Mouse (Mus musculus): ENCODE results near the gene Senp7. TPM values are rescaled to one million over a fixed set of nuclear protein-coding genes. Genes with fewer than 3 reads are reported as not detected.

Senp7 gene
- polyA plus RNA-seq, 1 experiment from 2014 or later: 44.9 TPM

Small RNA genes within 50 kb of the gene (microRNA-seq; reads per million reads assigned to microRNA genes)
- gene Gm24047: not detected

Other genes with a start within 250 kb of the Senp7 start
- 5.3 and 5.5 TPM in 2 replicates for gene Nfkbiz, start 209.4 kb upstream of the Senp7 start, polyA plus RNA-seq (2015; fragmentation: Nextera tagmentation; extraction: Ambion mirVana)
- gene Nxpe3, start 153.1 kb upstream of the Senp7 start, polyA plus RNA-seq (2015; fragmentation: Nextera tagmentation; extraction: Ambion mirVana): 0.83 TPM in 2 replicates
- gene Cep97, start 113.5 kb upstream of the Senp7 start, polyA plus RNA-seq (2015; fragmentation: Nextera tagmentation; extraction: Ambion mirVana): 10.4 and 11.6 TPM in 2 replicates
- 746 and 859 TPM in 2 replicates for gene Rpl24, start 82.1 kb upstream of the Senp7 start, polyA plus RNA-seq (2015; fragmentation: Nextera tagmentation; extraction: Ambion mirVana)
- 22.9 and 25.4 TPM in 2 replicates for gene Zbtb11, start 74.5 kb upstream of the Senp7 start, polyA plus RNA-seq (2015; fragmentation: Nextera tagmentation; extraction: Ambion mirVana)
- 272 and 285 TPM in 2 replicates for gene Pcnp, start 18.6 kb upstream of the Senp7 start, polyA plus RNA-seq (2015; fragmentation: Nextera tagmentation; extraction: Ambion mirVana)
- gene Trmt10c, start 10.5 kb upstream of the Senp7 start, polyA plus RNA-seq (2015; fragmentation: Nextera tagmentation; extraction: Ambion mirVana): 27.7 and 28.5 TPM in 2 replicates
- 0.21 and 0.31 TPM in 2 replicates for gene Impg2, start 156.0 kb downstream of the Senp7 start, polyA plus RNA-seq (2015; fragmentation: Nextera tagmentation; extraction: Ambion mirVana)